Mouse (Mus musculus) layer of hippocampus, adult 9-10 months (tissue): Measurements from ENCODE around the gene Kcnq5.
A peak's percentile ranks its signal among the peaks of the same experiment; 100 is the strongest.

ENCODE experiments used
- DNase-seq: peaks from one replicate; pipeline ENCODE4 v3.0.0; 2022; ENCODE audit warnings: low spot score

Gene Kcnq5

DNA sequence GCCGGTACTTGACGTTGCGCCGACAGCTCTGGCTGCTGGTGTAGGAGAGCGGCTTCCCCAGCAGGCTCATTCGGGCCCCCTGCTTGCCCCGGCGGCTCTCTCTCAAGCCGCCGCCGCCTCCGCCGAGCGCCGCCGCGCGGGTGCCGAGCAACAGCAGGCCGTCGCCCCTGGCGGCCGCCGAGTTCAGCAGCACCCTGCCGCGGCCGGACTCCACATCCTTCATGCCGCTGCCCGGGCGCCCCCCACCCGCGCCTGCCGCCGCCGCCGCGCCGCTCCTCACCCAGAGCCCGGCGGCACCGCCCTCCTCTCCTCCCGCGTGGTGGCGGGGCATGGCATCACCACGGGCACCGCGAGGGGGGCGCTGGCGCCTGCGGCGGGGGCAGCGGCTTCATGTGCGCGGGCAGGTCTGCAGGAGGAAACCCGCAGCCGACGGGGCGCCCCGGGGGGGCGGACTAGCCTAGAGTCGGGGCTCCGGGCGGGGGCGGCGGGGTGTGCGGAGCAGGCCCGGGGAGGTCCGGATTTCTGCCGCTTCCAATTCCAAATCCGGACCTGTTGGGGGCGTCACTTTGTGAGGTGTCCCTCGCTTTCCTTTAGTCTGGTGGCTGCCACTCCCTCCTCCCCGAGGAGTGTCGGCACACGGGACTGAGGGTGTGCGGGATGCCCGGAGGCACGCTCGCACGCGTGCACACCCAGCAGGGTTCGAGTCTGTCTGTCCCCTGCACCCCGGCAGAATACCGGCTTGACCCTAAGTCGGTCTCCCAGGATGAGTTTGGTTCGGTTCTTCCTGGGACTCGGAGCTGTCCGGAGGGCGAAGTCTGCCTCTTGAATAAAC is at the start of gene Kcnq5:
Kcnq5 (minus strand) TSS at position 692 of the 832 bp plus-strand sequence.
- no peak for DNase-seq

DNA sequence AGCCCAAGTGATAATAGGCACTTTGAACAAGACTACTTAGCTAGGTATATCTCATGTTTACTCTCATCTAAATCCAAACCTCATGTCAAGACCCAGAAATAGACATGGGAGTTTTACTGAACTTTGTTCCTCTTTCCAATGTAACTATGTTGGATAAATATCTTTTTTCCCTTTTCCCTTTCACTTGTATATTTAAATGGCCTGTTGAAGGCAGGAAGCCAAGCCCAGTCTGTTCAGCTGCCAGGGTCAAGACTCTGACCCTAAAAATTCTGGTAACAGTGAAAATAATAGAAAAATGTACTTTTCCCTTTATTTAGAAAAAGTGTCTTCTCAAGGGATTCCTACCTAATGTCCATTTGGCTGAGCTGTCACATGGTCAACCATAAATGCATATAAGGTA is 18.0 kb upstream of the Kcnq5 start:
- no peak for DNase-seq

DNA sequence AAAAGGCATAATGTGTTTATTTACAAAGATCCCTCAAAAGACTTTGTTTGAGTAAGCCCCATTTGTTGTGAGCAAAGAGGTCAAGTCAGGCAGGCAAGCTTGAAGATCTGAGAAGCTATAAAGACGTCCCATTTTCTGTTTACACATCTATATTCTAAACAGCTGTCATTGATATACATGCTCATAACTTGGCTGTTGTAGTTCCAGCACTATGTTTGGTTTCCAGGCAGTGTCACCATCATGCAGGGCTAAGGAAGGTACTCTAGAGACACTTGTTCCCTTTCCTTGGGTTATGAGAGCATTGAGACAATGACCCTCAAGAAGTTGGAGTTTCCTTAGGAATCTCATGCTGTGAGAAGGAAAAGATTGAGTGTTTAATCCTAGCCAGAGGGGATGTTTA is 17.6 kb upstream of the Kcnq5 start:
- no peak for DNase-seq

DNA sequence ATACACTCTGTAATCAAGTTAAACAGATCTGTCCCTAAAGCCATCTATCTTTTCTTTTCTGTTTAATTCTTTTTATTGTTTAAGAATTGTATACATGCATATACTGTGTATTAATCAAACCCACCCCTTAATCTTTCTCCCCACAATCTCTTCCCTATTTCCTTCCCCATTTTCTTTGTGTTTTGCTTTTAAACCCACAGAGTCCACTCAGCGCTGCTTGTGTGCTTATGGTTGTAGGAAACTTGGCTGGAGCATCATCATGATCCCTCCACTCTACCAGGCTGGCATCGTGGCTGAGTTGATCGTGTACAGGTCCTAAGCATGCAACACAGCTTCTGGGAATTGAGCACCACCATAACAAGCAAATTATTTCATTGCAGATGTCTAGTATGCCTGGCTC is 12.3 kb upstream of the Kcnq5 start:
- no peak for DNase-seq

DNA sequence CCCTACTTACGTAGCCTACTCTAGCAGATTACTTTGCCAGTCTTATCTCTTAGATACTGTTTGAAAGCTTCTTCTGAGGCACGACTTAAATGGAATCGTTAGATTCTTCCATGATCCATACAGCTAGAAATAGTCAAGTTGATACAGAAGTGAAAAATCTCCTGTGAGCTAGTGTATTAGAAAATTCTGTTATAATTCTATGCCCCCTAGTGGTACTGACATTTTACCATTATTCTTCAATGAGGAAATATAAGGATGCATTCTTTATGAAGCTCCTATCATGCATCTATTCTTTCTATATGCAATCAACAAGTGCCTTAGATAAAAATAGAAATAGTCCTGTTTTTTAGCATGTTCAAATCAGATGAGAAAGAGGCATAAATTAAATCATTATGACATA is 5.4 kb upstream of the Kcnq5 start:
- no peak for DNase-seq

DNA sequence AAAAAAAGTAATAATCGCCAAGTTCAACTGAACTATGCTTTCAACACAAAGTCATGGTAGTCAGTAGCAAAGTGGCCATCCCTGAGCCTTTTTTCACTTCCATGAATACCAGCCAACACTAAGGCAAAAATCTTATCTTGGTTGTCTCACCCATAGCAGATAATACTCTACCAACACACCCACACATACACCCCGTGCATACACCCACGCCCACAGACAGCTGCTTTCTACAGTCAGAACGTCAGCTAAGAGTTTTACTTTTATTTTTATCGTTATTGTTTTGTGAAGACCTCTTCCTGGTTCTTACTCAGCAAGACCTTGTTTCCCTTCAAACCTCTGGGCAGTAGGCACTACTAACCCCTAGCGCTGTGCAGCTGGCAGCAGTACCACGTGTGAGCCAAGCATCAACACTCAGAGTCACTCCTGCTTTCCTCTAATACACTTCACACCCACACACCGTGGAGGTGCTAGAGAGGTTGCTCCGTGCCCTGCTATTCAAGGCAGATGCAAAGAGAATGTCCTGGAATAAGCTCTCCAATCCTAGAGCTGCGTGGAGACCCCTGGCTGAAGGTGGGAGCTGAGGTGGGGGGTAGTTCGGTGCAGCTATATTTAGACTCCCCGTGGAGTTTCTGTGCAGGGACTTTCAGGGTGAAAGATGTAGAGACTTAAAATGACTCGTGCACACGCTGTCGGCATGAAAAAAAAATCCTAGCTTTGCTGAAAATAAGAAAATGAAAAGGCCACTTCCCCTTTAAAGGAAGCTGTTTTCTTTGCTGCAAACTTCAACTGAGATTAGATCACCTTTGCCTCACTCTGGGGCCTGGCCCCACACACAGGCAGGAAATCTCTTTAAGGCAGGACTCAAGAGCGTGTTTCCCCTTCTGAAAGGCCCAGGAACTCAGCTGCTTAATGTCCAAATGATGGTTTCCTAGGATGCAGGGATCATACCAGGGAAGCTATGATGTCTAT is 1.4 kb upstream of the Kcnq5 start:
- no peak for DNase-seq

DNA sequence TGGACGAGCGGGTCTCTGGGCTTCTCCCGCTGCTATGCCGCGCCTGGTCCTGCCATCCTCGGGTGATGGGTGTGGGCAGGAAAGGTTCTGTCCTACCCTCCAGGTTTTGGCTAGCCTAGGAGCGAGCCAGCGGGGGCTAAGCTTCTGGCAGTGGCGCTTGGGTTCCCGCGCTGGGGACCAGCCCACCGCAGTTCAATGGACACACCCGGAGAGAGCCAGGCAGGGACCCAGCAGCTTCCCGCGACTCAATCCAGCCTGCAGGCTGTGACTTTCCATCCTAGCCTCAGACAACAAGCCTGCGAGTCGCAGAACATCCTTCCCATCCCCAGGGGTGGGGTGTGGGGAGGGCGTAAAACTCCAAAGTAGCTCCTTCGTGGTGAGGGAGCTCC is 335 bp upstream of the Kcnq5 start:
- no peak for DNase-seq

DNA sequence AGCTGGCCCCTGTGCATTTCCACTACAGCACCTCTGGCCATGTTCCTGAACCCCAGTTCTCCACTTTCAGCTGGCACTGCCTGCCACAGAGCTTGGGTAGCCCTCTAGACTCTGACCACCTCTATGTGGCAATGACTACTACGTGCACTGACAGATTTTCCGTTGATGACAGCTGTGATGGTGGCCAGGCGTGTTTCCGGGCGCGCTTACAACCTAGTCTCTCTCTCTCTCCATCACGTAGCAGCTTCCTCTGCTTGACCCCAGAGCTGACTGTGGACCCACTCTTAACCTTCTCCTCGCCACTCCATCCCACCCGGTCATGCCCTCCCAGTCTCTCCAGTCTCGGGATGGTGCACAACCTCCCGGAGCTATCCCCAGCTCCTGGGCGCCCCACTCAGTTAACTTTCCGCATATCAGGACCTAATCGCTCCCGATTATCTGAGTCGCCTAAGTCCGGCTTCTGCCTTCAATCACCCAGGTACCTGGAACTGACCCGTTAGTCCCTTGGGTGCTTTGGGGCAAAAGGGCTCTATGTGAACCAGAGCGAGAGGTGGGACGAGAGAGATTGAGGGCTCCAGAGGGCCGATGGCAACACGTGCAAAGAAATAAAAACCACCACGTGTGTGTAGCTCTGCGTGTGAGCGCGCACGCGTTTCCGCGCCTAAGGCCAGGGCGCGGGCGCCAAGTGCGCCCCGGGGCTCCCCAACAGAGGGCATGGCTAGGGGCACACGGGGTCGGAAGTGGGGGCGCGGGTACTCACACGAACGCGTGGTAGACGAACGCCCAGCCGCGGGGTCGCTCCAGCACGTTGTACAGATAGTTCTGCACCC is 1.1 kb downstream of the Kcnq5 start:
- no peak for DNase-seq

DNA sequence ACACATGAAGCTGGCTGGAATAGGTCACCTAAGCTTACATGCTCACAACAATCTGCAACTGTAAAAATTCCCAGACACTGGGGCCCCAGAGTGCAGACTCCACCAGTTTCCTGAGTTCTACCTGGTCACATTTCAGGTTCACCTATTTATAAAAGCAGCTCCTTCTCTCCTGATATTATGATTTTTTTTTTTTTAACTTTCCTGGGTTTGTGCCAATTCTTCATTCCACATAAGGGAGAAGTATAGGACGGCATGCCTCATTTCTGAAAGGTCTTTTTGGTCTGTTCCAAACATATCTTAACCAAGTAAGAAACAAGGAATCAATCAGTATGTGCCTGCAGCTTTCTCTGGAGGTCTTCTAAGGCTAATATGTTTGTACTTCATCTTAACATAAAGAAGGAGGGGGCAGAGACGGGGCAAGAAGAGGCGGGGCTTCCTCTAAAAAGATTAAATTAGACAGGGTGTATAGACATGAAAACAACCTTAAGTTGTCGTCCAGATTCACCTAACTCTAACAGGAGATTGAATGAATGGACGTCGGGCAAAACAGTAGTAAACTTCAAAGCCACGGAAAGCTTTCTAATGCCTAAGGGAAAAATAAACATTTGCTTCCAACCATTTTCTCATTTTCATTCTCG is 2.0 kb downstream of the Kcnq5 start:
- no peak for DNase-seq

DNA sequence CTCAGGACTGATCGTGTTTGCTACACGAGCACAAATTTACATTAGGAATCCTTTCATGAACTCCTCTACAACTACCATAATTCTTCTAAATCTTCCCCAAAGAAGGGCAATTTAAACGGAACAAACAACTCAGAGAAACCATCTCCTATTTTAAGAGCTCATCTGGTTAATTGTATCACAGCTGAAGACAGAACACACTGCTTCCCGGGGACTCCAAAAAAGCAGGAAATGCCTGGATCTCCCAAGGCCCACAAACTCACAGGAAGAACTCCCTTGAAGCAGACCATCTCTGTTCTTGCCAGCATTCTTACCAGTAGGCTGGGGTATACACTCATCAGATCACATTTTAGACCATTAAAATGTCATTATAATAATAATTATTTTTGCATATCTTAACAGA is 3.7 kb downstream of the Kcnq5 start:
- DNase-seq: no peak

DNA sequence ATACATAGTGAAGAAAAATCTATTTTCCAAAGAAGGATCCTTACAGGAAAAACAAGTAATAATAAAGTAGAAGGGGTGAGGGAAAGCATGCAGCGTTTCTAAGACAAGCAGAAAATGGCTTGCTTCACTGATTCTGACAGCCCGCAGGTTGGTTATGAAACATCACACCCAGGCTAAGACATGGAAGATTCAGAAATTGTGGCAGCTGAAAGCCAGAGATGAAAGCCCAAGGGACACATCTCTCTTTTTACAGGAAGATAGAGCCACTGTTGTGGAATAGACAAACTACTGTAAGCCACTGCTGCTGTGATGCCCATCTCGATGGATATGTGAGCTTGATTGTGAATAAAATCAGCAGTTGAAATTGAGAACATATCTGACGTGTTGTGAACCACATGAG is 20.9 kb downstream of the Kcnq5 start:
- no peak for DNase-seq

DNA sequence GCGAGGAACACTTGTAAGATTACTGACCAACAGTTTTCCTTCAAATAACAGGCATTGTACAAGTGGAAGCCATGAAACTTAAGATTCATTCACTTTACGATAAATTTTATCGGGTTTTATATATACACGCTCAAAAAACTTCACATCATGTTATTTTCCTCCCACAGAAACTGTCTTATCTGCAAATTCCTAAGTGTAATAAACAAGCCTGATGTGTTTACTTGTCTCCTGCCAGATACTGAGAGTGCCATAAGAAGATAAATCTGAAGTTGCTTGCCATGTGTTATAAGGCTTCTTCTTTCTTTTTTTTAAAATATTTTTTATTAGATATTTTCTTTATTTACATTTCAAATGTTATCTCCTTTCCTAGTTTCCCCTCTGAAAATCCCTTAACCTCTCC is 34.6 kb downstream of the Kcnq5 start:
- no peak for DNase-seq

DNA sequence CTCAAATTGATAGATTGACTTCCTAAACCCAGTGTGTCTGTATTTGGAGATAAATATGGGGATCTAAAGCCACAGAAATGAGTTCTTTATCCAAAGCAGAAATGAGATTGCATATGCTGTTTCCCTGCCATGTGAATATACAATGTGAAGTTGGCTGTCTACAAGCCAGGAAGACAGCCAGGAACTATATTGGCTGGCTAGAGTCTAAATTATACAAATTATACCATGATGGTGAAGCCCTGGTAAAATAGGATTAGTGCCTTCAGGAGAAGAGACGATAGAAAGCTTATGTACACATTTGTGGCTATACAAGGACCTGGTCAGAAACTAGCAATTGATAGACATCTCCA is 38.5 kb downstream of the Kcnq5 start:
- no peak for DNase-seq

DNA sequence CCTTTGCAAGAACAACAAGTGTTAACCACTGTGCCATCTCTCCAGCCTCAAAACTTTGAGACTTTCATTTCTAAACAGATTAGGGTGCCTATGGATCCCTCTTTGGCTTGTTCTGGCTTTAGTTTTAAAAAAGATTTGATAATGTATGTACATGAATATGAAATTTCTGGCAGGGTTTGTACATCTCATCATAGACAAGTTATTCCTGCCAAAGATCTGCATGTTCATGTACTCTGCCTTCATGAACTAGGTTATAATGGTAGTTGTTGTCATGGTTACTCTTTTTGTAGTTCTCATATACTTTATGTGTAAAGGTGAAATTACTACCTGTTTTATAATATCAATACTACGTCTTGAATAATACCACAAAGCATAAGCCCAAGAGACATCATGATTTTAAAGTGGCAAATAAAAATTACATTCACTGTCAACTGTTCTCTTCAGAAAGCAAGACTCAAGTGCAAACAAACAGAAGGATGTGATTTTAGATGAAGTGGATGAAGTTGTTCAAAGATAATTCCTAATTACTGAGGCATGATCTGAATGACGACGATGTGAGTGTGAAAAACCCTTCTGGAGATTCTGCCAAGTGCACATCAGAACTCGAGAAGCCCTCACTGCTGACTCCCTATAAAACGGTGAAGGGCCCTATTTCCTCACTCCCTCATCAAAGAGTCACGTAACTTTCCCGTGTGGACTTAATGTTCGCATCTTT is 39.0 kb downstream of the Kcnq5 start:
- no peak for DNase-seq

DNA sequence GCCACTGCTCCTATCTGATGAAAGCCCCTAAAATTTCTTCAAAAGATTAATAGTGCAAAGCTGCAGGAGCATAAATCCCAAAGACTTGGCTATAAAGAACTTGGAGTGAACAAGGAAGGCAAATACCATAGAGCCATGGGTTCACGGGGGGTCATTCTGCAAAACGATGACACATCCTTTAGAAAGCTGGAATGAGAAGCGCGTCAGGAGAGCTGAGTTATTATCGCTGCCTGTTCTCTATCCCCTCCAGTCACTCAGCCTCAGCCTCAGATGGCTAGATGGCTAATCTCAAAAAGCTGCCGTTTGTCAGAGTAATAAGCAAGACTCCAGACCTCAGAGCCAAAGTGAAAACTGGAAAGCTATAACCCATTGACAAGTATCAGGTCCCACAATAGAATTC is 42.5 kb downstream of the Kcnq5 start:
- no peak for DNase-seq

DNA sequence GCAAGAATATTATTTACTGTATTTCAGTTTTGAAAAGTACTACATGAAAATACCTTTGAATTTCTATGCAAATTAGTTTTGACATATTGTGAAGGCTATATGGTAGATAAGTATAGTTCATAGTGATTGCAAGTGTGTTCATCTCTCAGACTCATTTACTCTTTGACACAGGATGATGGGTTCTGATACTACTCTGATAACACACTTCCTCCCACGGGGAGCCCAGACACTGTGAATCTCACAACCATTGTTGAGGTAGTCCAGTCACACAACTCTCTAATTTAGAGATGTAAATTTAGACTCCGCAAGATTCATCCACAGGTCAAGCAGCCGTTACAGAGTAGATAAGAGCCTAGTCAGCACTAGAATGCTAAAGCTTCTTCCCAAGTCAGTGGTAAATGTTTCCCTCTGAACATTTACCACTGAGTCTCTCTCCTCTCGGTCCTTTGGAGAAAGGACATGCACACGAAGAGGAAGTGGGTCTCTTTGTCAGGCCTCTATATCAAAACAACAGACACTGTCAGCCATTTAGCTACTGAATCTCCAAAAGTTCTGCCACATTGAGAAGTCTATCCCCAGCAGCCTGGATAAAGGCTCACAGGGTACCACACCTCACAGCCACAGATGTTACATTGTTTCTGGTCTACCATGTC is 65.5 kb downstream of the Kcnq5 start:
- no peak for DNase-seq

DNA sequence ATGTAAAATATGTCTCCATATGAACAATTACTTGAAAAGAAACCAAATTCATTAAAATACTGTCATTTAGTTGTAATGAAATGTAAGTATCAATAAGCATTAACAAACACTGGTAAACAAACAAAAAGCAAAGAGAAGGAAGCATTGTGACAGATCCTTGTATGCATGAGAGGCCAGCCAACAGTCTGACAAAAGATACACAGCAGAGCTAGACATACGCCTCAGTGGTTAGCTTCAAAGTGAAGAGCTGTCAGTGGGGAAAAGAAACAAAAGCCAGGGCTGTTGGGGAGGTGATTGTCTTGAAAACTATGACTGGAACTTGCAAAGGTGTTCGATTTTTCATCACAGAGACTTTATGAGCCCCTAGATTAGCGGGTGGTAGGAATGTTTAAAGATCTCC is 78.0 kb downstream of the Kcnq5 start:
- DNase-seq: no peak

DNA sequence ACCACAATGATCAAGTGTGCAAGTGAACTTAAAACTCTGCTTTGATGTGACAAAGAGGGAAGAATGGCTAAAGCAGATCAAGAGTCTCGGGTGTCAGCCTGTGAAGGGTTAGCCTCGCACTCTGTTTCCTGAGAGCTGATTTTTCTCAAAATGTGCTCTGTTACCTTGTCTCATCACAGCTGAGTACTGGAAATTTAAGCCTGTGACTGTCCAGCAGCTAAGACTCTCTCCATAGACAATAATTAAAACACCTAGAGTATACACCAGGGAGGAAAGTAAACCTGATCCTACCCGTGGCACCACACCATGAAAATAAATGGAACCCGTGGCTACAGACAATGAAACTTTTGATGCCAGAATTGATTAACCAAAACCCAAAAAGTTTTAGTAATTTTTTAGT is 90.9 kb downstream of the Kcnq5 start:
- no peak for DNase-seq

DNA sequence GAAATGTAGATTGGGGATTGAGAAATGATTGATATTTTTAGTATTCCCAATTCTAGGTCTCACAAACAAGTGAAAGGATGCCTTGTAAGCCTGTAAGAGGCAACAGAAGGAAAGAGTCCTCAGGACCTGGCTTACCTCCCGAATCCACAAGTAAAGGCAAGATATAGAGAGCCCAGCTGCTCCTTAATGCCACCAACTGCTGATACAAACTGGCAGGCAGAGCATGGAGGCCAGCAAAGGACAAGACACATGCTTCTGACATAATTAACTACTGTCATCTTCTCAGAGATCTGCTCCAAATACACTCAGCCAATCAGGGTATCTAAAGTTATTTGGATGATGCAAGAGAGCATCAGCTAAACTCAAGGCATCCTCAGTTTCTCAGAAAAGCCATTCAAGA is 93.3 kb downstream of the Kcnq5 start:
- DNase-seq: peak; percentile 30

DNA sequence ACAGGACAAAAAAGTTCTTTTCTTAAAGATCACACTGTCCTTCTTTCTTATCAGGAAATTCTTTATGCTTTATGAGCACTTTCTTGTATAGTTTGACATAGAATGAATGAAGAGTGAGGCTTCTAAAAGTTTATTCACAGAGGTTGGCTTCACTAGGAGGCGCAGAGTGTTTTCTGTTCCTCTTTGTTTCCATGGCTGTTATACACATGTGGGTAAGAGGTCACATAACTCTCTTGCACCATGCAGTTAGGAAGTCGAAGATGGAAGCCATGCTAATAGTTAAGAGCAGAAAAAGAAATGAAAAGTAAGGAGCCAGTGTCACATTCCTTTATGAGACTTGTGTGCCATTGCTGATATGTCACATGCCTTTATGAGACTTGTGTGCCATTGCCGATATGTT is 105.3 kb downstream of the Kcnq5 start:
- no peak for DNase-seq

DNA sequence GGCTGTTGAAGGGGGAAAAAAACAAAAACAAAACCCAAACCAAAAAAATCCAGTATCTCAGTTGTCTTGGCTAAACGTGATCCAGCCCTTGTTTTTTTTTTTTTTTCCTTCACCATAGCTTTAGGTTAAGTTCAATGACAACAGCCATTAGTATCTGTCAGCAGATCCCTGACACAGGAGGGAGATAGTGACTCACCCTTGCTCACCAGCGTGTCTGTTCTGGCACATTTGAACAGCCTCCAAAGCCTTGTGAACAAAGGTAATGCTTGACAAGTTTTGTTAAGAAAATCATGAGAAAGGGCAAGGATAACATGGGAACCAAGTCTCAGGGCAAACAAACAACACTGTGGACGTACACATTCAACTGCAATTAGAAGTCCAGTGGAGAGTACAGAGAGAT is 123.2 kb downstream of the Kcnq5 start:
- no peak for DNase-seq
